Mouse (Mus musculus): ENCODE measurements around the gene Nr5a1.

GRCm38 (mm10) chr2:38723378-38723777 lies 9.0 kb upstream of the Nr5a1 start:
- TF ChIP-seq CHD2 (IDR thresholded peaks at IDR 0.05; ENCODE audit: low read depth, low read length): no peak
- no peak for TF ChIP-seq ZC3H11A (IDR thresholded peaks at IDR 0.05; ENCODE audit: borderline replicate concordance, low read depth, low read length)
- no peak for TF ChIP-seq HCFC1 (IDR thresholded peaks at IDR 0.05; ENCODE audit: borderline replicate concordance, insufficient read depth, low read length)
- TF ChIP-seq ZNF384 (IDR thresholded peaks at IDR 0.05; ENCODE audit: low read depth, low read length): no peak
